Mouse (Mus musculus) embryonic facial prominence, embryonic 11.5 days (tissue): Measurements from ENCODE around the gene Ptpn23. TPM values are rescaled to one million over a fixed set of nuclear protein-coding genes. Genes with fewer than 3 reads are reported as not detected.

Source experiments
- ATAC-seq: fragments of 200-750 bp; cut with Nextera tagmentation; replicated peaks from 2 replicates; pipeline ENCODE4 v1.8.0; 2017; ENCODE audit warnings: low read depth; ENCODE audit not compliant: insufficient number of reproducible peaks, low FRiP score, low TSS enrichment
- DNase-seq: peaks from one replicate; pipeline ENCODE4 v3.0.0-alpha.2; 2015; ENCODE audit warnings: low spot score
- H3K27ac ChIP-seq: fragments of 300-500 bp; sonication (generic); replicated peaks from 2 replicates; pipeline ENCODE4 v1.5.1; 2014; ENCODE audit warnings: mild to moderate bottlenecking, low read depth, low read length, control low read depth
- H3K27me3 ChIP-seq: fragments of 300-500 bp; sonication (generic); 2 replicates; pipeline ENCODE4 v1.6.1; 2014; ENCODE audit warnings: mild to moderate bottlenecking, low read length, moderate library complexity, mixed read lengths; ENCODE audit not compliant: control insufficient read depth, insufficient read depth
- H3K36me3 ChIP-seq: fragments of 300-500 bp; sonication (generic); replicated peaks from 2 replicates; pipeline ENCODE4 v1.6.1; 2014; ENCODE audit warnings: low read depth, mild to moderate bottlenecking, low read length, moderate library complexity, mixed read lengths; ENCODE audit not compliant: control insufficient read depth, insufficient read depth
- H3K4me1 ChIP-seq: fragments of 300-500 bp; sonication (generic); 2 replicates; pipeline ENCODE4 v1.6.1; 2014; ENCODE audit warnings: low read length, mixed read lengths; ENCODE audit not compliant: control insufficient read depth, insufficient read depth
- H3K4me2 ChIP-seq: fragments of 300-500 bp; sonication (generic); 2 replicates; pipeline ENCODE4 v1.6.1; 2014; ENCODE audit warnings: low read depth, mild to moderate bottlenecking, control low read depth, low read length, moderate library complexity
- H3K4me3 ChIP-seq: fragments of 300-500 bp; sonication (generic); 2 replicates; pipeline ENCODE4 v1.5.1; 2014; ENCODE audit warnings: low read depth, low read length, control low read depth
- H3K9ac ChIP-seq: fragments of 300-500 bp; sonication (generic); replicated peaks from 2 replicates; pipeline ENCODE4 v1.6.1; 2014; ENCODE audit warnings: mild to moderate bottlenecking, control low read depth, low read length
- H3K9me3 ChIP-seq: fragments of 300-500 bp; sonication (generic); replicated peaks from 2 replicates; pipeline ENCODE4 v1.6.1; 2016; ENCODE audit warnings: mild to moderate bottlenecking, low read length, inconsistent platforms, mixed read lengths; ENCODE audit not compliant: control insufficient read depth
- WGBS: fragments of 180-500 bp; shearing (Covaris S2); extraction: QIAGEN DNeasy Blood & Tissue Kit; methylation state at CpG from one replicate; pipeline ENCODE4 v1.1.7; 2014; 5-methylcytosine and 5-hydroxymethylcytosine counted together
- polyA plus RNA-seq: library from polyadenylated mRNA; unstranded; fragments of >200 nt; fragmentation: Nextera tagmentation; extraction: Ambion mirVana; gene quantifications from 2 replicates; pipeline ENCODE4 v1.2.1, GENCODE M21; 2014

The Ptpn23 gene
- polyA plus RNA-seq, 1 experiment from 2014 or later = 11.0 TPM

GRCm38 (mm10) chr9:110342008-110342407 is 66.0 kb downstream of the Ptpn23 start:
- H3K36me3 ChIP-seq = no peaks in the 10 kb centered on the region
- ATAC-seq = no peak
- no peak for DNase-seq
- H3K9me3 ChIP-seq = no peaks in the 10 kb centered on the region
- H3K27me3 ChIP-seq = no peaks in the 10 kb centered on the region
- no peaks in the 10 kb centered on the region for H3K4me1 ChIP-seq
- H3K4me2 ChIP-seq = no peak overlapping the region
- H3K9ac ChIP-seq = no peak overlapping the region
- H3K27ac ChIP-seq = no peak overlapping the region
- H3K4me3 ChIP-seq = no peak overlapping the region
- WGBS = 83% methylated on average over 8 of the region's 8 CpGs

- Histone ChIP-seq H3K9me3 (no peaks in the 10 kb centered on the region), H3K9ac (no peak overlapping the region), H3K27ac (no peak overlapping the region), H3K4me2 (no peak overlapping the region), H3K27me3 (no peaks in the 10 kb centered on the region), H3K4me3 (no peak overlapping the region), H3K36me3 (no peaks in the 10 kb centered on the region), H3K4me1 (no peaks in the 10 kb centered on the region)
- 90% methylated on average over 5 of the region's 5 CpGs for WGBS
- ATAC-seq (no peak), DNase-seq (no peak)
Observed at GRCm38 (mm10) chr9:110340037-110340750, 67.8 kb downstream of the Ptpn23 start.

Other genes starting within 250 kb of the Ptpn23 start
- 3.1 and 4.8 TPM in 2 replicates for gene Cspg5, start 164.4 kb downstream of the Ptpn23 start, polyA plus RNA-seq
- gene Elp6, start 103.0 kb downstream of the Ptpn23 start, polyA plus RNA-seq = 35.1 and 37.7 TPM in 2 replicates
- gene Scap, start 74.9 kb downstream of the Ptpn23 start, polyA plus RNA-seq = 23.2 and 23.6 TPM in 2 replicates
- 1.5 and 2.3 TPM in 2 replicates for gene Ngp, start 11.5 kb upstream of the Ptpn23 start, polyA plus RNA-seq
- gene Klhl18, start 68.5 kb upstream of the Ptpn23 start, polyA plus RNA-seq = 7.4 and 7.5 TPM in 2 replicates
- 0.59 and 1.2 TPM in 2 replicates for gene Kif9, start 68.7 kb upstream of the Ptpn23 start, polyA plus RNA-seq
- 49.8 and 51.1 TPM in 2 replicates for gene Setd2, start 124.4 kb upstream of the Ptpn23 start, polyA plus RNA-seq
- gene Nradd, start 216.2 kb upstream of the Ptpn23 start, polyA plus RNA-seq = 25.1 and 29.2 TPM in 2 replicates
- 0.70 and 0.71 TPM in 2 replicates for gene Nbeal2, start 245.9 kb upstream of the Ptpn23 start, polyA plus RNA-seq
- 117 and 118 TPM in 2 replicates for gene Ccdc12, start 248.3 kb upstream of the Ptpn23 start, polyA plus RNA-seq